Mouse (Mus musculus) heart, embryonic 15.5 days (tissue): ENCODE data around the gene Senp6. TPM values are rescaled to one million over a fixed set of nuclear protein-coding genes. Genes with fewer than 3 reads are reported as not detected.
A peak's percentile ranks its signal among the peaks of the same experiment; 100 is the strongest.
"Not testable (repeated sequence)": the region's sequence is repeated elsewhere in the genome, so short reads cannot be mapped to it uniquely, and the experiment has no call there.

ENCODE experiments used
- ATAC-seq: fragments of 200-750 bp; cut with Nextera tagmentation; replicated peaks from 2 replicates; pipeline ENCODE4 v1.8.0; 2017; ENCODE audit warnings: low read depth, moderate TSS enrichment; ENCODE audit not compliant: insufficient number of reproducible peaks, insufficient read depth, low FRiP score
- H3K27ac ChIP-seq: fragments of 300-500 bp; sonication (generic); 2 replicates; pipeline ENCODE4 v1.5.1; 2015; ENCODE audit warnings: mild to moderate bottlenecking, inconsistent platforms
- H3K27me3 ChIP-seq: fragments of 300-500 bp; sonication (generic); 2 replicates; pipeline ENCODE4 v1.6.1; 2015; ENCODE audit warnings: inconsistent platforms
- H3K36me3 ChIP-seq: fragments of 300-500 bp; sonication (generic); 2 replicates; pipeline ENCODE4 v1.6.1; 2015; ENCODE audit warnings: mild to moderate bottlenecking, inconsistent platforms
- H3K4me1 ChIP-seq: fragments of 300-500 bp; sonication (generic); replicated peaks from 2 replicates; pipeline ENCODE4 v1.6.1; 2015; ENCODE audit warnings: inconsistent platforms
- H3K4me2 ChIP-seq: fragments of 300-500 bp; sonication (generic); 2 replicates; pipeline ENCODE4 v1.6.1; 2015; ENCODE audit warnings: inconsistent platforms, mild to moderate bottlenecking, moderate library complexity
- H3K4me3 ChIP-seq: fragments of 300-500 bp; sonication (generic); 2 replicates; pipeline ENCODE4 v1.5.1; 2015; ENCODE audit warnings: mild to moderate bottlenecking, inconsistent platforms
- H3K9ac ChIP-seq: fragments of 300-500 bp; sonication (generic); 2 replicates; pipeline ENCODE4 v1.6.1; 2015; ENCODE audit warnings: mild to moderate bottlenecking, inconsistent platforms
- H3K9me3 ChIP-seq: fragments of 300-500 bp; sonication (generic); replicated peaks from 2 replicates; pipeline ENCODE4 v1.6.1; 2016; ENCODE audit warnings: inconsistent platforms
- WGBS: fragments of 180-500 bp; shearing (Covaris S2); methylation state at CpG from one replicate; pipeline ENCODE4 v1.1.7; 2015; ENCODE audit warnings: mixed read lengths; 5-methylcytosine and 5-hydroxymethylcytosine counted together
- polyA plus RNA-seq: library from polyadenylated mRNA; unstranded; fragments of >200 nt; fragmentation: Nextera tagmentation; extraction: Ambion mirVana; gene quantifications from 2 replicates; pipeline ENCODE4 v1.2.1, GENCODE M21; 2015

Senp6 gene
- polyA plus RNA-seq, 1 experiment from 2014 or later, result 33.5 TPM

DNA sequence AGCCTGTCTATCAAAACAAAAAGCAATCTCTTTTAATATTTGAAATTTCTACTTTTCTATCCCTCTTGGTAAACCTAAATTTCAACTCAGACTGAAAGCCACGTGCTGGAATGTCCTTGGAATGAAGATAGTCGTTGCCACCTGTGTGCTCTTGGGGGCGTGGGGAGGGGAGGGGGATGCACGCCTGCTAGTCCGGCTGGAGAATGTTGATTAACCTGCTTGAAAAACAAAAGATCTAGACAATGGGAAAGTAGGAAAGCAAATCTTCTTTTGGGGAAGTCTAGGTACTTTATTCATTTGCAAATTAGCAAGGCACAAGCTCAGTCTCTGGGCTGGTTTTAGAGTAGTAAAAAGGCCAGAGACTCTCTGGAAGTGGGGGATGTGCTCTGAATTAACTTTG, 17.4 kb upstream of the Senp6 start:
- not testable (repeated sequence) for H3K9me3 ChIP-seq, H3K36me3 ChIP-seq, H3K27ac ChIP-seq, ATAC-seq, H3K4me1 ChIP-seq, H3K27me3 ChIP-seq, H3K4me2 ChIP-seq, H3K4me3 ChIP-seq, H3K9ac ChIP-seq
- WGBS, result 55% methylated on average over 5 of the region's 5 CpGs

DNA sequence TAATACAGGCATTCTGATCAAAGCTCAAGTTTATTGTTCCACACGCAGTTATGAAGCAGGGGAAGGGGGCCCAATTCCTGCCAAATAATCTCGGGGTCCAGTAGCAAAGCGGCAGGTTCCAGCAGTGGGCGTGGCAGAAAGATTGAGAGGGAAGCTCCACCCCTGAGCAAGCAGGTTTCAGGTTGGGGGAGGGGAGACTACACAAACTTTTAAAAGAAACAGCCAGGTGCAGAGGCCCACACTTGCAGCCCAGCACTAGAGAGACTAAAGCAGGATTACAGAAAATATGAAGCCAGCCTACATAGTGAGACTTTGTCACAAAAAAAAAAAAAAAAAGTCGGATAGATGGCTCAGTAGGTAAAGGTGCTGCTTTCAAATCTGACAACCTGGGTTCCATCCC, 13.8 kb upstream of the Senp6 start:
- no peak overlapping the region for H3K4me3 ChIP-seq
- H3K36me3 ChIP-seq, result no peaks in the 10 kb centered on the region
- no peaks in the 10 kb centered on the region for H3K4me1 ChIP-seq
- H3K27ac ChIP-seq, result no peak overlapping the region
- no peak overlapping the region for H3K9ac ChIP-seq
- no peak overlapping the region for H3K4me2 ChIP-seq
- H3K9me3 ChIP-seq, result no peaks in the 10 kb centered on the region
- ATAC-seq, result no peak
- no peaks in the 10 kb centered on the region for H3K27me3 ChIP-seq
- 83% methylated on average over 5 of the region's 5 CpGs for WGBS

DNA sequence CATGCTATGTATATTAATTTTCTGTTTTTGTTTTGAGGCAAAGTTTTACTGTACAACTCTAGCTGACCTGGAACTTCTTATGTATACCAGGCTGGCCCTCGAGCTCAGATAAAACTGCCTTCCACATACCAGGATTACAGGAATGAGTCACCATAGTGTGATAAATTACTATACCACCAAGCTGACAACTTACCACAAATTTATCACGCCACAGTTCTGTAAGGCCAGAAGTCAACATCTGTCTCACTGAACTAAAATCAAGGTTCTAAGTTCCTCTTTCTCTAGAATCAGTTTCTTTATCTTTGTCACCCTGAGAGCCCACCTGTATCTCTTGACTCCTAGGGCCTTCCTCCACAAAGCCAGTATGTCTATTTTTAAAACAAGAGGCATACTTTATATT, 9.0 kb upstream of the Senp6 start:
- Histone ChIP-seq H3K4me3 (no peak overlapping the region), H3K27ac (no peak overlapping the region), H3K9ac (no peak overlapping the region), H3K36me3 (no peaks in the 10 kb centered on the region), H3K4me2 (no peak overlapping the region), H3K4me1 (no peaks in the 10 kb centered on the region), H3K27me3 (no peaks in the 10 kb centered on the region), H3K9me3 (no peaks in the 10 kb centered on the region)
- 37% methylated on average over 2 of the region's 2 CpGs for WGBS
- ATAC-seq, result no peak

DNA sequence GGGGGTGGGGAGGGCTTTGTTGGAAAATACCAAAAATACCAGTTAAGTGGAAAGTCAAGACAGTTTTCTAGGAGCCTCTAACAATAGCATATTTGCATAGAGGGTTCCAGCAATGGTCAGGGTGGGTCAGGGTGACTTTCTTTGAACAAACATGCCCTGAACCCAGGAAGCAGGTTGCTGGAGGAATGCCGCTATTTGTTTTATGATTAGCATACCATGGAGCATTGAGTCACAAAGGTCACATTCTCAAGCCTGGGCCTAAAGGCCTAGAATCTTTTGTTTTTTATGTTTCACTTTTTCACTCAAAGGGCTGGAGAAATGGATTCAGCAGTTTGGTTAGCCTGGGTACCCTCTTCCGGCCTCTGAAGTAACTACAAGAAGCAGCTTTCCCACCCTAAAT, 1.2 kb upstream of the Senp6 start:
- not testable (repeated sequence) for H3K9ac ChIP-seq, H3K4me2 ChIP-seq, H3K9me3 ChIP-seq, H3K27me3 ChIP-seq, ATAC-seq, H3K27ac ChIP-seq, H3K4me3 ChIP-seq, H3K36me3 ChIP-seq
- 94% methylated on average over 2 of the region's 2 CpGs for WGBS
- peaks cover 15% of the 10 kb centered on the region for H3K4me1 ChIP-seq

DNA sequence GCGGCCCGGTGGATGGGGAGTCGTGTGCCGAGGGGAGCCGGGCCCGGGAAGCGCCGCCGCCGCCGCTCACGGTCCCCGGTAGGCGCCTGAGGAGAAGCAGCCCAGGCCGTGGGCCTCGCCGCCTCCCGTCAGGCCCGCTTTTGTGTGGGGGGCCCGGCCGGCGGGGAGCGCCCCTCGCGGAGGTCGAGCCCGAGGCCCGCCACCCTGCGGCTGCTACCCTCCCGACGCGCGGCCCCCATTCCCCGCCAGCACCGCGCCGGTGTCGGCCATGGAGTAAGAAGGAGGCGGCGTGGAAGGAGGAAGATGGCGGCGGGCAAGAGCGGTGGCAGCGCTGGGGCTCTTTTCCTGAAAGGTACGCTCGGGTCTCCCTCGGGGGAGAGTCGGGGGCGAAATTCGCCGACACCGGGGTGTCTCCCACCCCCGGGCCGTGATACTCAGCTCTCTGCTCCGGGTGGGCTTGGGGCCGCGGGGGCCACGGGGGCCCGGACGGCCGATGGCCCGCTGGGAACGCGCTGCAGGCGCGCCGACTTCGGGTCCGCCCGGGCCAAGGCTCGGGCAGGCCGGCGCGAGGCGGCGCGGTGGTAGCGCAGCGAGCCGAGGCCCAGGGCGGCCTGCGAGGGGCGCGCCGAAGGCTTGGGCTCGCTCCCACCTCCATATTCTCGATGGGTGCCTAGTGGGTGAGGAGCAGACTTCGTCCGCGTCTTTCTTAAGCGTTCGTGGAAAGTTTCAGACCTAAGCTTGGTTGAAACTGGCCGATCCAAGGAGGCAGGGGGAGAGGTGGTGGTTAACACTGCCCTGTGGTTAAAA, 721 bp downstream of the Senp6 start:
- Histone ChIP-seq H3K4me2 (peak overlapping the region; percentile 73), H3K9ac (peak overlapping the region; percentile 99), H3K4me1 (peaks cover 34% of the 10 kb centered on the region), H3K36me3 (no peaks in the 10 kb centered on the region), H3K27me3 (no peaks in the 10 kb centered on the region), H3K27ac (peak overlapping the region; percentile 99), H3K9me3 (no peaks in the 10 kb centered on the region), H3K4me3 (peak overlapping the region; percentile 98)
- ATAC-seq, result peak; percentile 82
- WGBS, result 1% methylated on average over 92 of the region's 93 CpGs

DNA sequence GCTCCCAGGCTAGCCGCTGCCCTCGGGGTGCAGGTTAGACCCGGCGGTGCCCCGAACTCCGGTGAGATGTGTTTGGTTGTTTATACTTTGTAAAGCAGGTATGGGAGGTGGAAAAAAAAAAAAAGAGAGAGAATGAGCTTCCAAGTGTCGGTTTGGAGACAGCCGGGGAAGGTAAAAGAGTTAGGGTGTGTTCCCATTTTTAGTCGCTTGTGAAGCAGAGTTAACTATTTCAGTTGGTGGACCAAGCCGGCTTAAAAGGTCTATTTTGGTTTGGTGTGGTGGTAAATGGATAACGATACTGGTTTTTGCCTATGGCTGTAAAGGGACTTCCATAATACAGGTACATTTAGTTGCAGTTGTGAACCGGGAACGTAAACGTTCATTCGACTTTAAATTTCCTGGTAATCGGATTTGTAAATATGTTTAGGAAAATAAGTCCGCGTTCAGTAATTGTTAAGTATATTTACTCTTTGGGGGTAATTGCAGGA, 1.4 kb downstream of the Senp6 start:
- H3K27me3 ChIP-seq, result no peaks in the 10 kb centered on the region
- no peak for ATAC-seq
- no peaks in the 10 kb centered on the region for H3K36me3 ChIP-seq
- peaks cover 40% of the 10 kb centered on the region for H3K4me1 ChIP-seq
- no peaks in the 10 kb centered on the region for H3K9me3 ChIP-seq
- peak overlapping the region; percentile 73 for H3K4me2 ChIP-seq
- peak overlapping the region; percentile 99 for H3K9ac ChIP-seq
- H3K27ac ChIP-seq, result peak overlapping the region; percentile 99
- H3K4me3 ChIP-seq, result peak overlapping the region; percentile 98
- under 1% methylated on average over 18 of the region's 18 CpGs for WGBS

DNA sequence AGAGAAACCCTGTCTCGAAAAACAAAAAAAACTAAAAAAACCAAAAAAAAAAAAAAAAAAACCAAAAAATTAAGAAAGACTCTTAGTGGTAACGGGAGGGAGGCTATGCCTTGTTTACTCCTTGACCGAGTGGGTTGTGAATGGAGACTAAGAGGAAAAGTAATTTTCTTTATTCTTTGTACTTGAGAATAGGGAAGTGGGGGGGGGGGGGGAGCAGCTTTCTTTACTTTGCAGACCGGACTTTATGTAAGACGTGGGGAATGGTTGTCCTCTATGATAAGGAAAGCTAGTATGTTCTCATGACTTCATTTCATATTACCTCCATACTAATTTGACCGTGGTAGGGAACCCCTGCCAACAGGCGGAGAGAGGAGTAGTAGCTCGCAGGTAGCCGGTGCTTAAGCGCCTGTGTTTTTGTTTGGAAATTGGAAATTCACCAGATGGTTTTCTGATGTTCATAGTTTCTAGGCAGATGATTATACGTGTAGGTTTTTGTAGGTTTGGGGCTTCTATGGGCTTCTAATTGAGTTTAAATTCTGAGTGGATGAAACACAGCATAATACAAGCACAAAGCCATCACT, 2.1 kb downstream of the Senp6 start:
- no peaks in the 10 kb centered on the region for H3K9me3 ChIP-seq
- no peaks in the 10 kb centered on the region for H3K27me3 ChIP-seq
- peak overlapping the region; percentile 99; the same call in 1 of the 2 replicates for H3K27ac ChIP-seq
- peaks cover 46% of the 10 kb centered on the region for H3K4me1 ChIP-seq
- ATAC-seq, result no peak
- H3K4me3 ChIP-seq, result peak overlapping the region; percentile 98
- H3K9ac ChIP-seq, result peak overlapping the region; percentile 99
- 32% methylated on average over 11 of the region's 11 CpGs for WGBS
- H3K36me3 ChIP-seq, result no peaks in the 10 kb centered on the region
- H3K4me2 ChIP-seq, result peak overlapping the region; percentile 73

DNA sequence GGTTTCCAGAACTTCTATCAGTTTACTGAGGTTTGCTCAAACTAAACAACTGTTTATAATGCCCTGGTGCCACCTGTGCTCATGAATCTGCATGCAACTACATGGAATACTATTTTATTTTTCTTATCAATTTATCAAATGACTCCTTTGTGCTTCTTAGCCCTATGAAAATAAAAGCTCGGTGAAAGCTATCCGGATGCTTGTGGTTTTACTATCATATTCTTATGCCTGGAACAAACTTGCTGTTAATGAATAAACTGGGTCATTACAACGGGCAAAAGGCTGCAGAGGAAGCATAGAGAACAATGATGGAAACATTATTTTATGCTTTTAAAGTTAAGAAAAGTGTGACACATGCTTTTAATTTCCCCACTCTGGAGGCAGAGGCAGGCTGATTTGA, 3.3 kb downstream of the Senp6 start:
- no peak overlapping the region for H3K9ac ChIP-seq
- 81% methylated on average over 3 of the region's 3 CpGs for WGBS
- no peak for ATAC-seq
- no peaks in the 10 kb centered on the region for H3K9me3 ChIP-seq
- no peaks in the 10 kb centered on the region for H3K27me3 ChIP-seq
- peaks cover 55% of the 10 kb centered on the region for H3K4me1 ChIP-seq
- no peaks in the 10 kb centered on the region for H3K36me3 ChIP-seq
- no peak overlapping the region for H3K27ac ChIP-seq
- no peak overlapping the region for H3K4me3 ChIP-seq
- no peak overlapping the region for H3K4me2 ChIP-seq

DNA sequence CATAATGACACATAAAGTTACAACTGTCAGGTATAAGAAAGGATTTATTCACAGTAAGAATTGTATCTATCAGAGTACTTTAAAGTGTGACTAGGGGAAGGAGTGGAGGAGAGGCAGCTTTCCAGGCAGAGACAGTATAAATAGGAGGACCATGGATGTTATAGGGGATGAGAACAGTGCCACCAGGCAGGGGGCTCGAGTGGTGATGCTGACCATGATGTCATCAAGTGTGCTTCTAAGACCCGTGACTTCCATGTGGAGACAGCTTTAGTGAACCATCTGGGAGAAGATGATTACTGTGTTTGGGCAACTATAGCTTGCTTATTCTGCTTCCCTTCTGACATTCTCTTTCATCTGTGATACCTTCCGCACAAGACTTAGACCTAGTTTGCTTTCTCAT, 4.9 kb downstream of the Senp6 start:
- WGBS, result 35% methylated on average over 3 of the region's 3 CpGs
- H3K9ac ChIP-seq, result no peak overlapping the region
- H3K9me3 ChIP-seq, result no peaks in the 10 kb centered on the region
- no peak overlapping the region for H3K27ac ChIP-seq
- H3K4me2 ChIP-seq, result no peak overlapping the region
- no peak for ATAC-seq
- no peak overlapping the region for H3K4me3 ChIP-seq
- peaks cover 61% of the 10 kb centered on the region for H3K4me1 ChIP-seq
- no peaks in the 10 kb centered on the region for H3K27me3 ChIP-seq
- H3K36me3 ChIP-seq, result no peaks in the 10 kb centered on the region

DNA sequence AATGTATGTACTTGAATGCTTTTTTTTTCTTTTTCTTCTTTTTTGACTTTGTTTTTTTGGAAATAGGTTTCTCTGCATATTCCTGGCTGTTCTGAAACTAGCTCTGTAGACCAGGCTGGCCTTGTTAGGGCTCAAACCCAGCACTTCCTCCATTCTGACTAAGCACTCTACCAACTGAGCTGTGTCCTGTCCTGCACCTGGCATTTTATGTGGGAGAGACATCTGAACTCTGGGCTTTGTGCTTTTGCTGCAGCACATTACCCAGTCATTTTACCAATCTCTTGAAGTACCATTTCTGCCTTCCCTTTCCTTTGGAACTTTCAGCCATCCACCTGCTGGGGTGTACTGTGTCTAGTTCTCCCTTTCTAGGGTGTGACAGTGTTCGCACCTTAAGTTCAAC, 7.4 kb downstream of the Senp6 start:
- ATAC-seq, result no peak
- Histone ChIP-seq H3K27ac (no peak overlapping the region), H3K36me3 (no peaks in the 10 kb centered on the region), H3K9me3 (no peaks in the 10 kb centered on the region), H3K9ac (no peak overlapping the region), H3K4me1 (peaks cover 60% of the 10 kb centered on the region), H3K27me3 (no peaks in the 10 kb centered on the region), H3K4me3 (no peak overlapping the region), H3K4me2 (no peak overlapping the region)
- 88% methylated on average over 1 of the region's 1 CpGs for WGBS

DNA sequence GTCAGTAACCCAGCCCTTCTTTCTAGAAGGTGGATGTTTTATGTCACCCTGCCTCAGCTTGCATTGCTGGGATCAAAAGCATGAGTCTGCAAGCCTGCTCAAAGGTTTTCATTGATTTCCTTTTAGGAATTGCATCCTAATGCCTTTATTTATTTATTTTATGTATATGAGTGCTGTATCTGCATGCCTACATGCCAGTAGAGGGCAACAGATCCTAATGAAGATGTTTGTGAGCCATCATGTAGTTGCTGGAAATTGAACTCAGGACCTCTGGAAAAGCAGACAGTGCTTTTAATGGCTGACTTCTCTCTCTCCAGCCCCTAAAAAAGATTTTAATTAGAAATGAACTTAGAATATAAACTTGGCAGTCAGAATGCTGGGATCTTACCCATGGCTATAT, 8.2 kb downstream of the Senp6 start:
- H3K4me1 ChIP-seq, result peaks cover 53% of the 10 kb centered on the region

DNA sequence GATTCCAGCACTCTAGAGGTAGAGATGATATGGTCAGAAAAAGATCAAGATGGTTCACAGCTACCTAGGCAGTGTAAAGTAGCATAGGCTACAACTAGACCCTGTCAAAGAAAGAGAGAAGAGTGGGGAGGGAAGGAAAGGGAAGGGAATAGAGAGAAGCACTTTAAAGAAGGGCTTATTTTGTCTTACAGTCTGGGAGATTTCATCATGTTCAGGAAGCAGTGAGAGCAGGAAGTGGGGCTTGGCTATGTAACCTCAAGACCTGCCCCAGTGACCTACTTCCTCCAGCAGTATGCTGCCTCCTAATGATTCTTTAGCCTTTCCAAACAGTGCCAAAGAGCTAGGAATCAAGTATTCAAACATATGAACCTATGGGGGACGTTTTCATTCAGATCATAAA, 14.2 kb downstream of the Senp6 start:
- Histone ChIP-seq H3K9me3 (no peaks in the 10 kb centered on the region), H3K27ac (no peak overlapping the region; the same call in 1 of the 2 replicates), H3K9ac (no peak overlapping the region), H3K4me3 (no peak overlapping the region), H3K36me3 (0 out of 2 replicates have a peak, but pooled peaks cover 3% of the 10 kb centered on the region), H3K4me1 (peaks cover 33% of the 10 kb centered on the region), H3K27me3 (no peaks in the 10 kb centered on the region), H3K4me2 (no peak overlapping the region)
- WGBS, result 77% methylated on average over 1 of the region's 1 CpGs
- ATAC-seq, result no peak

More for the DNA sequence above, 8.2 kb downstream of the Senp6 start:
- Histone ChIP-seq H3K9ac (no peak overlapping the region), H3K36me3 (0 out of 2 replicates have a peak, but pooled peaks cover 3% of the 10 kb centered on the region), H3K9me3 (no peaks in the 10 kb centered on the region), H3K27me3 (no peaks in the 10 kb centered on the region), H3K27ac (no peak overlapping the region), H3K4me2 (no peak overlapping the region), H3K4me3 (no peak overlapping the region)
- no peak for ATAC-seq
